Mouse (Mus musculus) stomach, postnatal 0 days (tissue): ENCODE measurements at regions not wholly inside any gene's neighbourhood (a gene's known extent, or its start where the extent isn't known, plus 50 kb on each side); places are given as distances from the start of the nearest gene placed in this dataset.

Source experiments
- CTCF ChIP-seq: IDR thresholded peaks from 2 replicates; pipeline ENCODE4 v1.5.1; 2016; ENCODE audit warnings: antibody characterized with exemption, low read depth, mild to moderate bottlenecking, moderate library complexity
- EP300 ChIP-seq: optimal IDR thresholded peaks from 2 replicates; pipeline ENCODE3; 2016; ENCODE audit warnings: antibody characterized with exemption

DNA sequence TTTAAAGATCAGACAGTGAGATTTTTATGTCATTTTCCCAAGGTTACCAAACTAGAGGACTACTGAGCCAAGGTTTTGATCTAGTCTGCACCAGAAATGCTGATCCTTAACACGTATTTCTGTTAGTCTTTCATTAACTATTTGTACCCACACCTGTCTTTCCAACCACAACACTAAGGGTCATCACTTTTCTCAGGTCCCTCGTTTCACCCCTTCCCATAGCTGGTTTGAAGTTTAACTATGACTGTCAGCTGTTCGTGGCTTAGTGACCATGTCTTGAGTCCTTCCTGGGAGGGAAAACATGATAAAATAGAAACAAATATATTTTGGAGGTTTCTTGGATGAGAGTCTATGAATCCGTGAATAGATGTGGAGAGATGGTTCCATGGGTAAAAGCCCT, 99.6 kb upstream of the Gm6657 start:
- TF ChIP-seq EP300 = no peak
- TF ChIP-seq CTCF = no peak
